Mouse (Mus musculus): ENCODE measurements around the gene Spag7.

The Spag7 gene

DNA sequence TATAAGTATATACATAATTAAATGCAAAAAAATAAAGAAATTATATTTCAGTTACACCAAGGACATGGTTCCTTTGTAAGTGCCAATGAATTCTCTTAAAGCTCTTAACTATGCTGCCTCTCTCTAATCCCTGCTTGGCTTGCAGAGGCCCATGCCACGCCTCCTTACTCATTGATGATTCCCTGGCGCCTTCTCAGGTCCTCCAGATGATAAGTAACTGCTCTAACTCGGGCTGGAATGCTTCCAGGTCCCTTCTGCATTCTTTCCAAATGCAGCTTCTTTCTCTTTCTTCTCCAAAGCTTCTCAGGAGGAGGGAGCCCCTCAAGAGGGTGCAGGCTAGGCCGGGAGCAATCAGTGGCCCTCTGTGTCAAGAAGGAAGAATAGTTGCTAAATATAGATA lies 20.4 kb upstream of the Spag7 start:
- no peak for DNase-seq (ENCODE audit: low read depth, low spot score)
- no peaks in the 10 kb centered on the region; the same call in 1 of the 2 replicates for H3K27me3 ChIP-seq (ENCODE audit: control insufficient read depth, insufficient read depth, low read length, poor library complexity, severe bottlenecking)
- no peaks in the 10 kb centered on the region; the same call in 1 of the 2 replicates for H3K36me3 ChIP-seq (ENCODE audit: control insufficient read depth, insufficient read depth, low read length, poor library complexity, severe bottlenecking)

DNA sequence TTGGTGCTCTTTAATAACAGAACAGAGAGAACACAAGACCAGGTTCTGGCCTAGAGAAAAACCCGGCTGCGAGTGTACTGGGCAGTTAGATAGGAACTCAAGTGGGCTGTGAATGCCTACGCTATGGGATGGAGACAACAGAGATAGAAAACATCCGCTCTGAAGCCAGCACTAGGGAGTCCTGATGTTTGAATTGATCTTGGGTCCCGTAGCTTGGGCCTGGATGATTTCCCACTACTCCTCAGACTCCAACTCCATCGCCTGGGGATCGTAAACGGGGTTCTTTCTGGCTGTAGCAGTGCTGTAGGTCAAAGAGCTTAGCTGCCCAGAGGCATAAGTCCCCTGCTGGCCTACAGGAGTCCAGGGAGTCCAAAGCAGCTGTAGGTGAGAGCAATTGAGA lies 19.2 kb upstream of the Spag7 start:
- H3K36me3 ChIP-seq (ENCODE audit: control insufficient read depth, insufficient read depth, low read length, poor library complexity, severe bottlenecking) = no peaks in the 10 kb centered on the region; the same call in 1 of the 2 replicates
- H3K27me3 ChIP-seq (ENCODE audit: control insufficient read depth, insufficient read depth, low read length, poor library complexity, severe bottlenecking) = no peaks in the 10 kb centered on the region; the same call in 1 of the 2 replicates
- no peak for DNase-seq (ENCODE audit: low read depth, low spot score)

DNA sequence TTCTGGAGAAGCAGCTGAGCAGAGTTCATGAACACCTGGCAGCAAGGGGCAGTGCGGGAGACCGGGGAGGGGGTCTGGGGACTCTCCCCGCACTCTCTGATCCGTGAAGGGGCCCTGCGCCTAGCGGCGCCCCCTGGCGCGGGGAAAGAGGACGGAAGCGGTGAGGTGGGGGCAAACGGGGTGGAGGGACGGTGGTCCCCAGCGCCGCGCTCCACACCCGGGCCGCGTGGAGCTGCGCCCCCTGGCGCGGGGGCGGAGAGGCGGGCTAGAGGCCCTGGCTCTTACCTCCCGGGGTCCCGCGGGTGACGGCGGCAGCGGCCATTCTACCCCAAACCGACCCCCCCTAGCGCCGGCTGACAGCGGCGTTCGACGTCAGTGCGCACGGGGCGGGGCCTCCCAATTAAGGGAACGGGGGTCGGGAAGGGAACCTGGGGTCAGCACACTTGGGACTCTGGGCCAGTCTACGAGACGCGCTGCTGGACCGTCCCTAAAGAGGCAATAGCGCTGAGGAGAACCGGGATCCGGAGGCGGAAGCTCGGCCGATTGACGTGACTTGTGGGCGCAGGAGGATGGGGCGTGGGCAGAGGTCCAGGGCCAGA lies 18.5 kb upstream of the Spag7 start, which contains the start of gene Camta2:
Camta2 (minus strand) TSS at position 505 of the 599 bp plus-strand sequence.
- H3K27me3 ChIP-seq (ENCODE audit: control insufficient read depth, insufficient read depth, low read length, poor library complexity, severe bottlenecking) = no peaks in the 10 kb centered on the region; the same call in 1 of the 2 replicates
- DNase-seq (ENCODE audit: low read depth, low spot score) = peak; percentile 76
- H3K36me3 ChIP-seq (ENCODE audit: control insufficient read depth, insufficient read depth, low read length, poor library complexity, severe bottlenecking) = no peaks in the 10 kb centered on the region; the same call in 1 of the 2 replicates

DNA sequence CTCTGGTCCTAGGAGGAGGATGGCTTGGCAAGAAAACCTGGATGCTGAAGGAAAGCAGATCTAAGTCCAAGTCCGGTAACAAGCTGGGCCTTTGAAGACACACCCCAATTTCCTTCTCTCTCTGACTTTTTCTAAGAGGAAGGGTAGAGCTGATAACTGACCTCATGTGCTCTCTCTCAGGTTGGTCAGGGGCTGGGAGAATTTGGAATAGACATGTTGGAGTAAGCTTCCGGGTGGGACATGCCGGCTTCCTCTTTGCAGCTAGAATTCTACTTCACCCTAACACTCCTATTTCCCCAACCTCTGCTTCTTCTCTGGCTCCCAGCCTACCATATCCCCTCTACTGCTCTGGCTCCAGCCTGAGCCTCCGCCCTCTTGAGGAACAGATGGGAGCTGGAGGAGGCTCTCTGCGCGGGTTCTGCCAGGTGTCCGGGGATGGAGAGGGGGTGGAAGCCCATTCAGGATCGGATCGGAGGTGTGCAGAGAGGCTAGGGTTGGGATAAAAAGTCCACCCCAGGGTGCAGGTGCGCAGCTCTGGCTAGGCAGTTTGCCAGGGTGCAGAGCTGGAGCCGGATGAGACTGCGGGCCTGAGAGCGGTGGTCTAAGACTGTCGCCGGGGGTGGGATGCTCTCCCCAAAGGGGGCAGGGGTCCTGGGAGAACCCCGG lies 17.8 kb upstream of the Spag7 start:
- no peaks in the 10 kb centered on the region for H3K27me3 ChIP-seq (ENCODE audit: control insufficient read depth, insufficient read depth, low read length, poor library complexity, severe bottlenecking)

DNA sequence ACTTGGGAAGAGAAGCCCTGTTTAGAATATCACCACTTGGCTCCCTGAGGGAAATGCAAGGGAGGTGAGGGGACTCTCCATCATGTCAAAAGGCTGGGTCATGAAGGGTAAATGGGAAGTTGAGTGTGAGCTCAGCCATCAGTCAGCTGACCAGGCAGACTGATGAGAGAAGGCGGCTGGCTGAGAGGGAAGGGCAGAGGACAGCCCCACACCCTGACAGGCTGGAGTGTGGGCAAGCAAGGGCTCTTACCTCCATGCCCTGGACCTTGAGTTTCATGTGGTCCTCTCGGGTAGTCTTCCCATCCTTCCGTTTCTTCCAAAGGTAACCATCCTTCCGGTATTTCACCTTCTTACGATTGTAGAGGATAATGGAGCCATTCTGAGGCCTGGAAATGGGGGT lies 14.4 kb upstream of the Spag7 start:
- no peak for DNase-seq (ENCODE audit: low read depth, low spot score)

More for the DNA sequence above, 17.8 kb upstream of the Spag7 start:
- no peak for DNase-seq (ENCODE audit: low read depth, low spot score)
- peaks cover 2% of the 10 kb centered on the region; the same call in 1 of the 2 replicates for H3K36me3 ChIP-seq (ENCODE audit: control insufficient read depth, insufficient read depth, low read length, poor library complexity, severe bottlenecking)

DNA sequence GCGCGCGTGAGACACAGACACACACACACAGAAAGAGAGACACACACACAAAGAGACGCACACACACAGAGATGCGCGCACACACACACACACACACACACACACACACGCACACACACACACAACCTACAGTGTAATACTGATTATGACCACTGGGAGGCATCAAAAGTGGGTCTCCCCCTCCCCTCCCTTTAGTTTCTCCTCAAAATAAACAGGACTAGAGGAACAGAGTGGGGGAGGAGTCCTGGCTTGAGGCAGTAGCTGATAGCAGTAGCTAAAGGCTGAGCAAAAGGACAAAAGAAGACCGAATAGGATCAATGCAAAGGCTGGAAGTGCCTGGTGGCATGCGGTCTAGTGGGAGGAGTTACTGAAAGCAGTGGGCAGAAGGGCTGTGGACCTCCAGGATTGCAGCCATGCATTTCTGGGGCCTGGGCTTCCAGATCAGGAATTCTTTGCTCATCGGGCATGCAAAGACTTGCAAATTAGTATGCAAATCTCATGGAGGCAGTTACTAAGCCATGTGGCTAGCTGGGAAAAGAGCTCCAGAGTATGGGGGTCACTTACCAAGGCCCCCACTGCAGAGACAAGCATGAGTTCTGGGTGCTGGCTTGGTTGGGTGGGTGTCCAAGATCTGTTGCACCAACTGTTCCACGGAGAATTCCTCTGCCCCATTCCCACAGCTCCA lies 12.8 kb upstream of the Spag7 start:
- DNase-seq (ENCODE audit: low read depth, low spot score) = peak; percentile 57
- no peaks in the 10 kb centered on the region for H3K27me3 ChIP-seq (ENCODE audit: control insufficient read depth, insufficient read depth, low read length, poor library complexity, severe bottlenecking)
- H3K36me3 ChIP-seq (ENCODE audit: control insufficient read depth, insufficient read depth, low read length, poor library complexity, severe bottlenecking) = peaks cover 8% of the 10 kb centered on the region

More for the DNA sequence above, 14.4 kb upstream of the Spag7 start:
- Histone ChIP-seq H3K27me3 (ENCODE audit: control insufficient read depth, insufficient read depth, low read length, poor library complexity, severe bottlenecking) (no peaks in the 10 kb centered on the region), H3K36me3 (ENCODE audit: control insufficient read depth, insufficient read depth, low read length, poor library complexity, severe bottlenecking) (peaks cover 7% of the 10 kb centered on the region)

DNA sequence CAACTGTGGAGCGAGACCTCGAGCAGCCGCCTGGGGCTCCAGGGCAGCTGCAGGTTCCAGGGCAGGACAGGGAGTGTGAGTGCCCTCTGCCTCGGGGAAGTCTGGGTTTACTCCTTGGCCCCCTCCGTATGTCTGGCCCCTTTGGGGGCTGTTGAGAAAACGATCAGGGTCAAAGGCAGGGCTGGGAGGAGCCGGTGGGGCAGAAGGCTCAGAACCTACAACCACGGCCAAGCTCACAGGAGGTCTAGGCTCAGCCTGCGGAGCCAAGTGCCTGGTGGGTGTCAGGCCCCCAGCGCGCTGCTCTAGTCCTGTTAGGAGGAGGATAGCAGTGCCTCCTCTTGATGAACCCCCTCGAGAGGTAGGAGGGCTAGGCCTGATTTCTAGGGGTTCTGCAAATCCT lies 12.0 kb upstream of the Spag7 start:
- no peaks in the 10 kb centered on the region for H3K27me3 ChIP-seq (ENCODE audit: control insufficient read depth, insufficient read depth, low read length, poor library complexity, severe bottlenecking)
- H3K36me3 ChIP-seq (ENCODE audit: control insufficient read depth, insufficient read depth, low read length, poor library complexity, severe bottlenecking) = peaks cover 10% of the 10 kb centered on the region
- no peak for DNase-seq (ENCODE audit: low read depth, low spot score)

DNA sequence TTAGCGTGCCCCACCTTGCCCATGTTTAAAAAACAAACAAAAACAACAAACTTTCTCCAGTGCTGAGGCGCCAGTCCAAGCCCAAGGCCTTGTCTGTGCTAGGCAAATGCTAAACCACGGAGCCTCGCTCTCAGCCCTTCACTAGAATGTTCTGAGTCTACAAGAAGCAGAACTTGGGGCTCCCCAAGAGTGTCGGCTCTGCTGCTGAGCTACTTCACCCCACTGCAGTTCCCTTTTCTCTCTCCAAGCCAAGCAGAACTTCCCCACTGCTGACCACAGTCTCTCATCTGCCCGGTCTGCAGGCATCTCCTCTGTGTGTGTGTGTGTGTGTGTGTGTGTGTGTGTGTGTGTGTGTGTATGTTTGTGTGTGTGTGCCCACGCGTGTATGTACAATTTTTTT lies 10.7 kb upstream of the Spag7 start:
- peak; percentile 89 for DNase-seq (ENCODE audit: low read depth, low spot score)

DNA sequence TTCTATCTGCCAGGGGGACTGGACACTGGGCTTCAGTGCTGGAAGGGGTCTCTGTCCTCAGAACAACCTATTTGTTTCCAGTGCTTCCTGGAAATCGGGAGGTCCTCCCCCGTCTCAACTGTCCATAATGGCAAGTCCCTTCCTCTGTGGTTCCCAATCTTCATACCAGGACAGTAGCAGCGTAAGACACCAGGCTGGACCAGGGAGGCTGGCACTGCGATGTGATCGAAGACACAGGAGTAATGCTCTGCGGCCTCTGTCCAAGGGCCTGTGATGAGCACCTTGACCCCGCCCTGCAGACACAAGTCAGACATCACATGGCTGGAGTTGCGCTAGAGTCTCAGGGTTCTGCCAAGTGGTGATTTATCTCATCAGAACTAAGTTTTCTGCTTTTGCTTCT lies 10.1 kb upstream of the Spag7 start:
- Histone ChIP-seq H3K36me3 (ENCODE audit: control insufficient read depth, insufficient read depth, low read length, poor library complexity, severe bottlenecking) (peaks cover 11% of the 10 kb centered on the region), H3K27me3 (ENCODE audit: control insufficient read depth, insufficient read depth, low read length, poor library complexity, severe bottlenecking) (no peaks in the 10 kb centered on the region)
- no peak for DNase-seq (ENCODE audit: low read depth, low spot score)

More for the DNA sequence above, 10.7 kb upstream of the Spag7 start:
- Histone ChIP-seq H3K36me3 (ENCODE audit: control insufficient read depth, insufficient read depth, low read length, poor library complexity, severe bottlenecking) (peaks cover 11% of the 10 kb centered on the region), H3K27me3 (ENCODE audit: control insufficient read depth, insufficient read depth, low read length, poor library complexity, severe bottlenecking) (no peaks in the 10 kb centered on the region)

DNA sequence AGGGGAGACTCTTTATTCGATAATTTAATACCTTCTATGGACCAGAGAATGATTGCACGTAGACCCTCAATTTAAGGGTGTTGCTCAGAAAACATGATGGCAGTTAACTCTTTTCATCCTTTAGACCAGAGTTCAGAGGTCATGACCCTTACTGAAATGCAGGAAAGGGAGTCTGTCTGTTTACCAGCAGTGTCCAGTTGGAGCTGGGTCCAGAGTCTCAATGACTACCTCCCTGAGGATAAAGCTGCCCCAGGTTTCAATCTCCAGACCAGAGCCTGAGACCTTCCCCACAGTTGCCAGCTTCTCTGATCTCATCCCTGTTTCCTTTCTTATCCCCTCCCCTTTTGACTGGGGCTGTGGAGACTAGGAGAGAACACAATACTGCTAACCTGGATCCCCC lies 9.4 kb upstream of the Spag7 start:
- Histone ChIP-seq H3K36me3 (ENCODE audit: control insufficient read depth, insufficient read depth, low read length, poor library complexity, severe bottlenecking) (peaks cover 11% of the 10 kb centered on the region), H3K27me3 (ENCODE audit: control insufficient read depth, insufficient read depth, low read length, poor library complexity, severe bottlenecking) (no peaks in the 10 kb centered on the region)
- DNase-seq (ENCODE audit: low read depth, low spot score) = no peak

DNA sequence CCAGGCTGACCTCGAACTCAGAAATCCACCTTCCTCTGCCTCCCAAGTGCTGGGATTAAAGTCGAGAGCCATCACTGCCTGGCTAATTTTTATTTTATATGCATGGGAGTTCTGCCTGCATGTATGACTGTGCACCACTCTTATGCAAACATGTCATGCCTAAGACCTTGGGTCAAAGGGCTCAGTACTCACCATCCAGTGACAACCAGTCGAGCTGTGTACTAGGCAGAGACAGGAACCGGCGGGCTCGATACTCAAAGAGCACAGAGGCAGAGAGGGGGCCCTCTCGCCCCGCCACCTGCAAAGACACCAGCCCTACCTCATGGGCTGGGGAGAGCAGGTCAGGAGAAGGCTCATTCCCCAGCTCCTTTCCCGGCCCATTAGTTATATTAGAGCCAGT lies 8.9 kb upstream of the Spag7 start:
- no peaks in the 10 kb centered on the region for H3K27me3 ChIP-seq (ENCODE audit: control insufficient read depth, insufficient read depth, low read length, poor library complexity, severe bottlenecking)
- no peak for DNase-seq (ENCODE audit: low read depth, low spot score)

DNA sequence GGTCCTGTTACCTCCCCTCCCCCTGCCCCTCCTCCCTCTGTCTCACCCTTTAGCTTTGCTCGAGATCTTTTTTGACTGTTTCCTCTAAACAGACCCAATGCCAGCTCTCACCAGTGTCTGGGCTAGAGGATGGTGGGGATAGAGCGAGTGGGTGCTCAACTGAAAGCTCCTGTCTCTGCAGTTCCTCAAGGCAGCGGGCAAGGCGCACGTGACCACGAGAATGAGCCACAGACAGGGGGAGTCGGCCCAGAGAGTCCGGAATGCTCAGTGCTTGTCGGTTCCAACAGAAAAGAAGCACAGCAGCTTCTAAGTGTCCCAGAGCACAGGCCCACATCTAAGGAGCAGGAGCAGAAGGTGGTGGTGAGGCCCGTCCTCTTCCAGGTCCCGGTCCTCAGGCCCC lies 5.3 kb upstream of the Spag7 start:
- DNase-seq (ENCODE audit: low read depth, low spot score) = no peak
- H3K27me3 ChIP-seq (ENCODE audit: control insufficient read depth, insufficient read depth, low read length, poor library complexity, severe bottlenecking) = no peaks in the 10 kb centered on the region

More for the DNA sequence above, 8.9 kb upstream of the Spag7 start:
- peaks cover 11% of the 10 kb centered on the region for H3K36me3 ChIP-seq (ENCODE audit: control insufficient read depth, insufficient read depth, low read length, poor library complexity, severe bottlenecking)

DNA sequence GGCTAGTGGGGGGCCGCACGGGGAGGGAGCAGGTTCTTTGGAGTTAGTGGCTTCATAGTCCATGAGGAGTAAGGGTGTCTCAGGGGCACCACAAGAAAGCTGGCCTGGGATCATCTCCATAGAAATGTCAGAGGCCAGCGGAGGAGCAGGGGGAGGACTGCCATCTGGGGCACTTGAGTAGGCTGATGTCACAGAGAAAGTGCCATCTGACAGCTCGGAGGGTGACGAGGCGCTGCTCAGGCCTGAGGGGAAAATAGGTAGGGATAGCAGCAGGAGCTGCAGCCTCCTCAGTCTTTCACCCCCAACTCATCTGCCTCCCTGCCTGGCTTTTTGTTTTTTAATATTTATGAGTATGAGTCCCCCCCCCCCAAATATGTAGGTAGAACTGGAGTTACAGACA lies 4.8 kb upstream of the Spag7 start:
- no peak for DNase-seq (ENCODE audit: low read depth, low spot score)
- Histone ChIP-seq H3K36me3 (ENCODE audit: control insufficient read depth, insufficient read depth, low read length, poor library complexity, severe bottlenecking) (peaks cover 6% of the 10 kb centered on the region), H3K27me3 (ENCODE audit: control insufficient read depth, insufficient read depth, low read length, poor library complexity, severe bottlenecking) (no peaks in the 10 kb centered on the region)

More for the DNA sequence above, 5.3 kb upstream of the Spag7 start:
- peaks cover 6% of the 10 kb centered on the region for H3K36me3 ChIP-seq (ENCODE audit: control insufficient read depth, insufficient read depth, low read length, poor library complexity, severe bottlenecking)

DNA sequence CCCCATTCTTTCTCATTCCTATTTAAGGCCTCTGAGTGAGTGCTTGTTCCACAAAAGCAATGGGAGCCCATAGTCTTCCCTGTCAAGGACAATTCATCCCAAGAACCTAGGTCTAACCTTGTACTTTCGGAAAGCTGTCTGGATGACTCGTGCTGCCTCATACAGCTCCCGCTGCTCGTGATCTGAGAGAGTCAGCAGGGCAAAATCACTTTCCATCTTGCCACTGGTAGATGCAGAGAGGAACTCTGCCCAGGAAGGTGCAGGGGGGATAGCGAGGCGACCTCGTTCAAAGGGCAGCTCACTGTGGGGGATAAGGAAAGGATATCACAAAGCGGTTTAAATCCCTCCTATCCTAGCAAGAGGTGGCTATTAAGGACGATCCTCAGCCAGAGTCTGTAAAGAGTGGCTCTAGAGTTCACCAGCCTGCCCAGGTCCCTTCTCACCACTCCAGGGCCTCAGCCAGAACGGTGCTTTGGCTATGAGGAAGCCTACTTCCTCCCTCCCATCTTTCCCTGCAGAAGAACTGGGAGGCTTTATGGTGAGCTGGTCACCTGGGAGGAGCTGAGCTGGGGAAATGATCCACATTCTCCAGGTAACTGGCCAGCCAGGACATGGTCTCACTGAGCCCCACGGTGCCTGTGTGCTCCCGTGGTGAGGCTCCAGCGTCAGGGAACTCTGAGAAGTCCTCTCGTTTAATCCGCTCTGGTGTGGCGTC lies 2.3 kb upstream of the Spag7 start:
- peaks cover 3% of the 10 kb centered on the region for H3K36me3 ChIP-seq (ENCODE audit: control insufficient read depth, insufficient read depth, low read length, poor library complexity, severe bottlenecking)

More for the DNA sequence above, 2.3 kb upstream of the Spag7 start:
- DNase-seq (ENCODE audit: low read depth, low spot score) = no peak
- no peaks in the 10 kb centered on the region for H3K27me3 ChIP-seq (ENCODE audit: control insufficient read depth, insufficient read depth, low read length, poor library complexity, severe bottlenecking)
